Mouse (Mus musculus) G1E (cell line): ENCODE measurements around the gene Srrm3.

Experiments used
- CTCF ChIP-seq: IDR thresholded peaks from 2 replicates; pipeline ENCODE4 v1.5.1; 2012; ENCODE audit warnings: low read depth, low read length, inconsistent platforms, mixed read lengths
- GATA1 ChIP-seq: IDR thresholded peaks from 2 replicates; pipeline ENCODE4 v1.6.1; 2012; ENCODE audit warnings: borderline replicate concordance, low read length, inconsistent platforms, mixed read lengths
- POLR2AphosphoS5 ChIP-seq: IDR thresholded peaks from 2 replicates; pipeline ENCODE4 v1.6.1; 2012; ENCODE audit warnings: low read depth, low read length, inconsistent platforms; ENCODE audit not compliant: insufficient replicate concordance
- TAL1 ChIP-seq: conservative IDR thresholded peaks from 2 replicates; pipeline ENCODE4 v1.6.1; 2012; ENCODE audit warnings: low read depth, low read length, inconsistent platforms, mixed read lengths

DNA sequence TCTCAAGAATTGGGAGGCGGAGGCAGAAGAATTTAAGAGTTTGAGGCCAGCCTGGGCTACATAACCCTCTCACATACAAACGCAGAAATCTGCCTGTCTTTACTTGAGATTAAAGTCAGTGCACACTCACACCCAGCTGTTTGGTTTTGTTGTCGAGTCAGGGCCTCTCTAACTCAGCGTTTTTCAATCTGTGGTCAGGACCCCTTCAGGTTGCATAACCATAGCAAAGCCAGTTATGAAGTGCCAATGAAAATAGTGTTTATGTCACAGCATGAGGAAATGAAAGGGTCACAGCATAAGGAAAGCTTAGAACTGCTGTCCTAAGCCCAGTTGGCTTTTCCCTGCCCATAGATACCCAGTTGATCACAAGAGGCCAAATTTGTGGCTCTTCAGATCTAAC is 100.2 kb downstream of the Srrm3 start:
- TF ChIP-seq CTCF (no peak), POLR2AphosphoS5 (no peak), TAL1 (no peak), GATA1 (no peak)
